Mouse (Mus musculus) MEL (cell line): Measurements from ENCODE around the gene Ano2. TPM values are rescaled to one million over a fixed set of nuclear protein-coding genes. Genes with fewer than 3 reads are reported as not detected.

Experiments used
- DNase-seq: peaks from one replicate; pipeline ENCODE4 v3.0.0; 2011; ENCODE audit warnings: low read depth, low spot score
- H3K27ac ChIP-seq: 2 replicates; pipeline ENCODE4 v1.5.1; 2012; ENCODE audit warnings: low read depth, mild to moderate bottlenecking, control low read depth, low read length, moderate library complexity; ENCODE audit not compliant: control insufficient read depth
- H3K27me3 ChIP-seq, 2 experiments: fragments of 150-350 bp in 1 of 2; sonication (generic) in 1 of 2; 2 replicates each; pipeline ENCODE4 v1.6.1; 2012; ENCODE audit warnings: low read length in 2 of 2, mild to moderate bottlenecking in 2 of 2, improper control_type of control experiment in 1 of 2, moderate library complexity in 1 of 2; ENCODE audit not compliant: insufficient read depth in 2 of 2, control insufficient read depth in 1 of 2
- H3K36me3 ChIP-seq, 2 experiments: 2 replicates each; pipeline ENCODE4 v1.6.1; 2012 to 2014; ENCODE audit warnings: low read length in 2 of 2, improper control_type of control experiment in 1 of 2, inconsistent platforms in 1 of 2, mild to moderate bottlenecking in 1 of 2; ENCODE audit not compliant: insufficient read depth in 2 of 2, control insufficient read depth in 1 of 2
- H3K4me1 ChIP-seq, 2 experiments: fragments of 150-350 bp in 1 of 2; sonication (generic) in 1 of 2; 2 replicates each; pipeline ENCODE4 v1.6.1; 2012; ENCODE audit warnings: low read length in 2 of 2, improper control_type of control experiment in 1 of 2, mild to moderate bottlenecking in 1 of 2; ENCODE audit not compliant: insufficient read depth in 2 of 2, control insufficient read depth in 1 of 2
- H3K4me3 ChIP-seq, 2 experiments: fragments of 150-350 bp in 1 of 2; sonication (generic) in 1 of 2; 2 replicates each; pipeline ENCODE4 v1.5.1; 2012; ENCODE audit warnings: low read depth in 2 of 2, low read length in 2 of 2, mild to moderate bottlenecking in 2 of 2, moderate library complexity in 2 of 2, control low read depth in 1 of 2, improper control_type of control experiment in 1 of 2; ENCODE audit not compliant: control insufficient read depth in 1 of 2, insufficient read depth in 1 of 2
- H3K79me2 ChIP-seq: 2 replicates; pipeline ENCODE4 v1.6.1; 2012; ENCODE audit warnings: mild to moderate bottlenecking, low read length, moderate library complexity; ENCODE audit not compliant: control insufficient read depth, poor library complexity, insufficient read depth
- H3K9ac ChIP-seq: 2 replicates; pipeline ENCODE4 v1.6.1; 2012; ENCODE audit warnings: low read depth, mild to moderate bottlenecking, control low read depth, low read length, moderate library complexity; ENCODE audit not compliant: control insufficient read depth, poor library complexity, severe bottlenecking
- H3K9me3 ChIP-seq: fragments of 150-350 bp; sonication (generic); replicated peaks from 2 replicates; pipeline ENCODE4 v1.6.1; 2012; ENCODE audit warnings: mild to moderate bottlenecking, low read length, improper control_type of control experiment, moderate library complexity; ENCODE audit not compliant: insufficient read depth
- BHLHE40 ChIP-seq: IDR thresholded peaks from 2 replicates; pipeline ENCODE4 v1.6.1; 2012; ENCODE audit warnings: low read depth, mild to moderate bottlenecking, inconsistent platforms, low read length, improper control_type of control experiment, borderline replicate concordance
- CHD2 ChIP-seq: IDR thresholded peaks from 2 replicates; pipeline ENCODE4 v1.6.1; 2011; ENCODE audit warnings: low read length, improper control_type of control experiment
- CTCF ChIP-seq, 3 experiments: IDR thresholded peaks in 2 of 3; conservative IDR thresholded peaks in 1 of 3; 2 replicates each; pipeline ENCODE4 v1.5.1; 2011 to 2012; ENCODE audit warnings: low read length in 3 of 3, low read depth in 2 of 3, mild to moderate bottlenecking in 2 of 3, improper control_type of control experiment in 1 of 3, inconsistent platforms in 1 of 3, mixed read lengths in 1 of 3, moderate library complexity in 1 of 3; ENCODE audit not compliant: control insufficient read depth in 1 of 3, insufficient read depth in 1 of 3, poor library complexity in 1 of 3, severe bottlenecking in 1 of 3
- E2F4 ChIP-seq: IDR thresholded peaks from 2 replicates; pipeline ENCODE4 v1.6.1; 2011; ENCODE audit warnings: low read depth, low read length, improper control_type of control experiment, borderline replicate concordance
- GABPA ChIP-seq: IDR thresholded peaks from 2 replicates; pipeline ENCODE4 v1.6.1; 2012; ENCODE audit warnings: low read depth, mild to moderate bottlenecking, inconsistent platforms, low read length, improper control_type of control experiment, moderate library complexity
- GATA1 ChIP-seq: IDR thresholded peaks from 2 replicates; pipeline ENCODE4 v1.6.1; 2011; ENCODE audit warnings: low read depth, low read length, improper control_type of control experiment
- HCFC1 ChIP-seq: IDR thresholded peaks from 2 replicates; pipeline ENCODE4 v1.6.1; 2012; ENCODE audit warnings: low read depth, mild to moderate bottlenecking, inconsistent platforms, low read length, improper control_type of control experiment, moderate library complexity
- JUND ChIP-seq: IDR thresholded peaks from 2 replicates; pipeline ENCODE4 v1.6.1; 2011; ENCODE audit warnings: low read depth, mild to moderate bottlenecking, improper control_type of control experiment, low read length
- MAX ChIP-seq: IDR thresholded peaks from 2 replicates; pipeline ENCODE4 v1.6.1; 2011; ENCODE audit warnings: low read length, improper control_type of control experiment
- MAZ ChIP-seq: IDR thresholded peaks from 2 replicates; pipeline ENCODE4 v1.6.1; 2012; ENCODE audit warnings: low read depth, mild to moderate bottlenecking, inconsistent platforms, low read length, improper control_type of control experiment
- MEF2A ChIP-seq: IDR thresholded peaks from 2 replicates; pipeline ENCODE4 v1.6.1; 2014; ENCODE audit warnings: low read depth, mild to moderate bottlenecking, inconsistent platforms, low read length, improper control_type of control experiment; ENCODE audit not compliant: poor library complexity, insufficient replicate concordance, severe bottlenecking; ENCODE audit errors: extremely low read depth
- MXI1 ChIP-seq: IDR thresholded peaks from 2 replicates; pipeline ENCODE4 v1.6.1; 2011; ENCODE audit warnings: mild to moderate bottlenecking, low read depth, low read length, improper control_type of control experiment
- MYC ChIP-seq: IDR thresholded peaks from 2 replicates; pipeline ENCODE4 v1.6.1; 2011; ENCODE audit warnings: low read depth, mild to moderate bottlenecking, low read length, improper control_type of control experiment, moderate library complexity
- NELFE ChIP-seq: IDR thresholded peaks from 2 replicates; pipeline ENCODE4 v1.6.1; 2011; ENCODE audit warnings: low read depth, low read length, improper control_type of control experiment
- POLR2A ChIP-seq, 2 experiments: IDR thresholded peaks; 2 replicates each; pipeline ENCODE4 v1.6.1; 2011 to 2012; ENCODE audit warnings: low read length in 2 of 2, mild to moderate bottlenecking in 2 of 2, control low read depth in 1 of 2, improper control_type of control experiment in 1 of 2, low read depth in 1 of 2, moderate library complexity in 1 of 2; ENCODE audit not compliant: control insufficient read depth in 1 of 2, insufficient read depth in 1 of 2, poor library complexity in 1 of 2
- POLR2AphosphoS2 ChIP-seq: IDR thresholded peaks from 2 replicates; pipeline ENCODE4 v1.6.1; 2011; ENCODE audit warnings: low read length, improper control_type of control experiment
- RAD21 ChIP-seq: IDR thresholded peaks from 2 replicates; pipeline ENCODE4 v1.6.1; 2011; ENCODE audit warnings: mild to moderate bottlenecking, low read depth, low read length, improper control_type of control experiment
- SMC3 ChIP-seq: IDR thresholded peaks from 2 replicates; pipeline ENCODE4 v1.6.1; 2011; ENCODE audit warnings: low read depth, low read length, improper control_type of control experiment
- TBP ChIP-seq: IDR thresholded peaks from 2 replicates; pipeline ENCODE4 v1.8.0; 2011; ENCODE audit warnings: low read depth, low read length, improper control_type of control experiment
- TCF12 ChIP-seq: IDR thresholded peaks from 2 replicates; pipeline ENCODE4 v1.6.1; 2014; ENCODE audit warnings: low read depth, mild to moderate bottlenecking, inconsistent platforms, low read length, improper control_type of control experiment, moderate library complexity
- UBTF ChIP-seq: IDR thresholded peaks from 2 replicates; pipeline ENCODE4 v1.6.1; 2012; ENCODE audit warnings: low read depth, mild to moderate bottlenecking, inconsistent platforms, low read length, improper control_type of control experiment, moderate library complexity, borderline replicate concordance; ENCODE audit not compliant: insufficient read depth
- USF2 ChIP-seq, 2 experiments: IDR thresholded peaks; 2 replicates each; pipeline ENCODE4 v1.6.1; 2011 to 2012; ENCODE audit warnings: improper control_type of control experiment in 2 of 2, low read length in 2 of 2, borderline replicate concordance in 1 of 2, inconsistent platforms in 1 of 2, low read depth in 1 of 2, mild to moderate bottlenecking in 1 of 2; ENCODE audit not compliant: insufficient read depth in 1 of 2
- ZC3H11A ChIP-seq: IDR thresholded peaks from 2 replicates; pipeline ENCODE4 v1.6.1; 2012; ENCODE audit warnings: low read depth, mild to moderate bottlenecking, inconsistent platforms, low read length, improper control_type of control experiment
- polyA plus RNA-seq, 2 experiments: library from polyadenylated mRNA; stranded (reverse) in 1 of 2; unstranded in 1 of 2; fragments of >175 nt in 1 of 2; fragments of >200 nt in 1 of 2; gene quantifications; 2 replicates each; pipeline versions ENCODE4 v1.2.1 to v1.2.4; 2012; ENCODE audit warnings: low replicate concordance in 2 of 2, low read depth in 1 of 2; ENCODE audit not compliant: insufficient read length in 2 of 2, insufficient read depth in 1 of 2, missing spikeins in 1 of 2
- total RNA-seq: library from RNA; depleted of rRNA; stranded (reverse); fragments of 300-350 nt; gene quantifications from 2 replicates; pipeline ENCODE4 v1.2.3, GENCODE M21; 2012

Ano2 gene
- total and polyA plus RNA-seq, 3 experiments, result not detected

GRCm38 (mm10) chr6:125656921-125657320 is 33.3 kb upstream of the Ano2 start:
- H3K36me3 ChIP-seq, result no peaks in the 10 kb centered on the region
- H3K4me1 ChIP-seq, result no peaks in the 10 kb centered on the region
- TF ChIP-seq POLR2AphosphoS2 (no peak), CTCF (IDR thresholded peaks at IDR 0.05 in 2 of 3, conservative IDR thresholded peaks at IDR 0.05 in 1 of 3; ENCODE audit: control insufficient read depth in 1 of 3, insufficient read depth in 1 of 3, low read depth in 2 of 3, low read length in 3 of 3, poor library complexity in 1 of 3, severe bottlenecking in 1 of 3) (no peak), HCFC1 (no peak), ZC3H11A (no peak), E2F4 (no peak), SMC3 (no peak)
- no peak overlapping the region for H3K27ac ChIP-seq
- H3K79me2 ChIP-seq, result no peaks in the 10 kb centered on the region
- H3K9me3 ChIP-seq, result no peaks in the 10 kb centered on the region
- no peak for DNase-seq
- no peak overlapping the region for H3K4me3 ChIP-seq
- no peaks in the 10 kb centered on the region for H3K27me3 ChIP-seq
- H3K9ac ChIP-seq, result no peak overlapping the region

- no peak for TF ChIP-seq BHLHE40
- no peak for TF ChIP-seq TCF12
- no peak for TF ChIP-seq GATA1
- TF ChIP-seq MAX, result no peak
- no peak for TF ChIP-seq JUND
- TF ChIP-seq MYC, result no peak
- no peak for TF ChIP-seq TBP
- TF ChIP-seq CHD2, result no peak
- TF ChIP-seq, all 39 proteins: peak for 0
- H3K27ac ChIP-seq, result no peak overlapping the region
Measured at GRCm38 (mm10) chr6:125657966-125658365, 32.3 kb upstream of the Ano2 start.

GRCm38 (mm10) chr6:125661106-125661877 is 28.9 kb upstream of the Ano2 start:
- H3K27me3 ChIP-seq, result no peaks in the 10 kb centered on the region

More at GRCm38 (mm10) chr6:125657966-125658365, 32.3 kb upstream of the Ano2 start:
- Histone ChIP-seq H3K36me3 (no peaks in the 10 kb centered on the region), H3K4me3 (no peak overlapping the region), H3K4me1 (no peaks in the 10 kb centered on the region), H3K79me2 (no peaks in the 10 kb centered on the region), H3K27me3 (no peaks in the 10 kb centered on the region), H3K9ac (no peak overlapping the region), H3K9me3 (no peaks in the 10 kb centered on the region)
- no peak for DNase-seq

More at GRCm38 (mm10) chr6:125661106-125661877, 28.9 kb upstream of the Ano2 start:
- TF ChIP-seq UBTF (no peak), GABPA (no peak), MXI1 (no peak), BHLHE40 (no peak), CHD2 (no peak), RAD21 (peak; percentile 18), HCFC1 (no peak), MAX (no peak), NELFE (no peak), TCF12 (no peak), USF2 (IDR thresholded peaks at IDR 0.05; ENCODE audit: borderline replicate concordance in 1 of 2, insufficient read depth in 1 of 2, low read depth in 1 of 2, low read length in 2 of 2) (no peak), POLR2A (IDR thresholded peaks at IDR 0.05; ENCODE audit: control insufficient read depth in 1 of 2, insufficient read depth in 1 of 2, low read depth in 1 of 2, low read length in 2 of 2, poor library complexity in 1 of 2) (no peak), MAZ (no peak), MEF2A (no peak), CTCF (IDR thresholded peaks at IDR 0.05 in 2 of 3, conservative IDR thresholded peaks at IDR 0.05 in 1 of 3; ENCODE audit: control insufficient read depth in 1 of 3, insufficient read depth in 1 of 3, low read depth in 2 of 3, low read length in 3 of 3, poor library complexity in 1 of 3, severe bottlenecking in 1 of 3) (peak; percentile 28 to 70 (median 37)), GATA1 (no peak)
- TF ChIP-seq, all 39 proteins: peak for 2
- H3K4me1 ChIP-seq, result no peaks in the 10 kb centered on the region
- H3K9me3 ChIP-seq, result no peaks in the 10 kb centered on the region
- H3K27ac ChIP-seq, result no peak overlapping the region
- H3K4me3 ChIP-seq, result no peak overlapping the region
- H3K79me2 ChIP-seq, result no peaks in the 10 kb centered on the region
- no peaks in the 10 kb centered on the region for H3K36me3 ChIP-seq
- DNase-seq, result peak; percentile 17
- H3K9ac ChIP-seq, result no peak overlapping the region
